In the genomic region with DNA sequence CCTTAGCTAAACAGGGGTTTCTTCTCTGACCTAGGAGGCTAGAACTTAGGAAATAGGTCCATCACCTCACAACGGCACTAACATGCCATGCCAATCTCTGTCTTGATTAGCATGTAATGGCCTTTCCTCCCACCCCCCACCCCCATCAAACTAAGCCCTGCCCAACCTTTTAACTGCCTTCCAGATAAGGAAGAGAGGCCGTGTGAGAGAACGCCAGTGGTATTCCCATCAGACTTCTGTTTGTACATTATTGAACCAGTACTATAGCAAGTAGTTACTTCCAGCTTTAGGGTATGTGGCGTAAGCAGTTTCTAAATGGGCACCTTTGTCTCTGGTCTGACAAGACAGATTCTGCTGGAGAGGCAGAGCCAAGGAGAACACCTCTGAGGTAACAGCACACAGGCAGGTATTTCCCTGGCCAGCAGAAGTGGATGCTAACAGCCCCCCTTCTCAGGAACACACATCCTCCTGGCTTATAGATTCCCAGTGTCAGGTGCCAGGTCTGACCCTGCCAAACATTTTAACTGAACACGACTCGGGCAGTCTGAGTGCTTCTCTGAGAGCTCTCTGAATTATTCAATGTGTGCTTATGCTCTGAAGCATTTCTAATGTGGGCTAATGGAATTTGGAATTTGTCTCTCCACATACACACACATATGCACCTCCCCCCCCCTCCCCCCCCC, we compare ENCODE assay signal across 18 mouse cellular contexts. TPM values are rescaled to one million over a fixed set of nuclear protein-coding genes. Genes with fewer than 3 reads are reported as not detected.
DNase-seq lines count a peak whose midpoint lies in the region; ATAC-seq lines count a peak whose summit lies in the region.
"Had no signal": no experiment of that assay in that cellular context is flagged by ENCODE, and none has a peak within 500 bp of the region (broad histone marks: within the 10 kb centered on the region; RNA-seq: fewer than 3 reads in every experiment).

No protein-coding gene starts in this region.

- no peak for ATAC-seq in forebrain, embryonic 11.5 days (replicated peaks; ENCODE audit: low FRiP score)
- no peak for ATAC-seq in hindbrain, embryonic 14.5 days (ENCODE audit: low FRiP score)
- no peak for ATAC-seq in neural tube, embryonic 14.5 days (ENCODE audit: low read depth)
- ATAC-seq in kidney, embryonic 15.5 days (replicated peaks; ENCODE audit: low FRiP score), result no peak

- no peak overlapping the region for H3K4me3 ChIP-seq in forebrain, embryonic 10.5 days
- no peak overlapping the region for H3K4me3 ChIP-seq in forebrain, embryonic 11.5 days (ENCODE audit: low read depth, low read length)
- no peak overlapping the region for H3K4me3 ChIP-seq in hindbrain, embryonic 14.5 days (replicated peaks; ENCODE audit: low read length)
- H3K4me3 ChIP-seq in neural tube, embryonic 14.5 days (ENCODE audit: low read depth, low read length), result no peak overlapping the region
- H3K4me3 ChIP-seq in kidney, embryonic 15.5 days (replicated peaks), result no peak overlapping the region
- H3K4me3 ChIP-seq: heart, embryonic 15.5 days; megakaryocyte, embryonic 14.5 days had no signal

- H3K27me3 ChIP-seq in forebrain, embryonic 10.5 days (ENCODE audit: poor library complexity, severe bottlenecking), result no peaks in the 10 kb centered on the region
- H3K27me3 ChIP-seq in forebrain, embryonic 11.5 days (ENCODE audit: control insufficient read depth, insufficient read depth, low read length), result no peaks in the 10 kb centered on the region
- no peaks in the 10 kb centered on the region for H3K27me3 ChIP-seq in hindbrain, embryonic 14.5 days (ENCODE audit: control insufficient read depth, insufficient read depth, low read length)
- no peaks in the 10 kb centered on the region for H3K27me3 ChIP-seq in neural tube, embryonic 14.5 days (ENCODE audit: control insufficient read depth, insufficient read depth, low read length)
- H3K27me3 ChIP-seq in kidney, embryonic 15.5 days, result no peaks in the 10 kb centered on the region
- H3K27me3 ChIP-seq: heart, embryonic 15.5 days had no signal

- peaks cover 49% of the 10 kb centered on the region for H3K4me1 ChIP-seq in forebrain, embryonic 10.5 days
- H3K4me1 ChIP-seq in forebrain, embryonic 11.5 days (replicated peaks; ENCODE audit: control insufficient read depth, insufficient read depth, low read length), result peaks cover 28% of the 10 kb centered on the region
- H3K4me1 ChIP-seq in hindbrain, embryonic 14.5 days (replicated peaks; ENCODE audit: control insufficient read depth, insufficient read depth, low read length), result peaks cover 52% of the 10 kb centered on the region
- peaks cover 38% of the 10 kb centered on the region for H3K4me1 ChIP-seq in neural tube, embryonic 14.5 days (ENCODE audit: control insufficient read depth, insufficient read depth, low read length)
- peaks cover 33% of the 10 kb centered on the region for H3K4me1 ChIP-seq in kidney, embryonic 15.5 days

- H3K9me3 ChIP-seq in forebrain, embryonic 10.5 days, result no peaks in the 10 kb centered on the region
- no peaks in the 10 kb centered on the region for H3K9me3 ChIP-seq in forebrain, embryonic 11.5 days (ENCODE audit: control insufficient read depth, low read length)
- H3K9me3 ChIP-seq in hindbrain, embryonic 14.5 days (ENCODE audit: control insufficient read depth, low read length), result no peaks in the 10 kb centered on the region
- H3K9me3 ChIP-seq in neural tube, embryonic 14.5 days (ENCODE audit: control insufficient read depth, low read length), result no peaks in the 10 kb centered on the region
- no peaks in the 10 kb centered on the region for H3K9me3 ChIP-seq in kidney, embryonic 15.5 days (replicated peaks)
- H3K9me3 ChIP-seq: heart, embryonic 15.5 days; megakaryocyte, embryonic 14.5 days had no signal

- no peak for DNase-seq in forebrain, embryonic 10.5 days (ENCODE audit: extremely low spot score, low spot score)
- DNase-seq in forebrain, embryonic 11.5 days (ENCODE audit: low spot score), result no peak
- DNase-seq in hindbrain, embryonic 14.5 days (ENCODE audit: low spot score), result no peak
- peak; percentile 6 for DNase-seq in lung, postnatal 14 days
- DNase-seq in adrenal gland, postnatal 25 days, result no peak
- DNase-seq in layer of hippocampus, adult 9-11 months, result no peak
- DNase-seq: cerebellum, adult 11 months; kidney, adult 9 months; liver; thymus, adult 2 months had no signal

- H3K27ac ChIP-seq in forebrain, embryonic 10.5 days, result peak overlapping the region; percentile 88
- H3K27ac ChIP-seq in forebrain, embryonic 11.5 days (ENCODE audit: low read depth, low read length), result no peak overlapping the region
- H3K27ac ChIP-seq in hindbrain, embryonic 14.5 days, result peak overlapping the region; percentile 98
- H3K27ac ChIP-seq in neural tube, embryonic 14.5 days (ENCODE audit: low read depth, low read length), result peak overlapping the region; percentile 97
- H3K27ac ChIP-seq in kidney, embryonic 15.5 days, result no peak overlapping the region
- H3K27ac ChIP-seq: heart, embryonic 15.5 days had no signal

- H3K36me3 ChIP-seq in forebrain, embryonic 10.5 days (replicated peaks), result no peaks in the 10 kb centered on the region
- no peaks in the 10 kb centered on the region for H3K36me3 ChIP-seq in forebrain, embryonic 11.5 days (ENCODE audit: control insufficient read depth, insufficient read depth, low read length)
- no peaks in the 10 kb centered on the region for H3K36me3 ChIP-seq in hindbrain, embryonic 14.5 days (replicated peaks; ENCODE audit: control insufficient read depth, insufficient read depth)
- H3K36me3 ChIP-seq in neural tube, embryonic 14.5 days (ENCODE audit: control insufficient read depth, insufficient read depth, low read length), result no peaks in the 10 kb centered on the region
- no peaks in the 10 kb centered on the region for H3K36me3 ChIP-seq in kidney, embryonic 15.5 days
- H3K36me3 ChIP-seq: heart, embryonic 15.5 days had no signal

- no peak overlapping the region for H3K9ac ChIP-seq in forebrain, embryonic 11.5 days (ENCODE audit: low read length)
- peak overlapping the region; percentile 50 for H3K9ac ChIP-seq in hindbrain, embryonic 14.5 days
- H3K9ac ChIP-seq in neural tube, embryonic 14.5 days (replicated peaks; ENCODE audit: low read depth, low read length), result no peak overlapping the region
- no peak overlapping the region for H3K9ac ChIP-seq in kidney, embryonic 15.5 days
- H3K9ac ChIP-seq: heart, embryonic 15.5 days had no signal

- 79% methylated on average over 6 of the region's 6 CpGs for WGBS in forebrain, embryonic 10.5 days
- 68% methylated on average over 6 of the region's 6 CpGs for WGBS in forebrain, embryonic 11.5 days
- 32% methylated on average over 6 of the region's 6 CpGs for WGBS in hindbrain, embryonic 14.5 days
- 38% methylated on average over 6 of the region's 6 CpGs for WGBS in neural tube, embryonic 14.5 days
- 53% methylated on average over 6 of the region's 6 CpGs for whole genome bisulfite sequencing in kidney, embryonic 15.5 days

- no peak overlapping the region for H3K4me2 ChIP-seq in forebrain, embryonic 11.5 days (ENCODE audit: low read depth, low read length, severe bottlenecking)
- peak overlapping the region; percentile 8; the same call in 1 of the 2 replicates for H3K4me2 ChIP-seq in hindbrain, embryonic 14.5 days (replicated peaks)
- no peak overlapping the region for H3K4me2 ChIP-seq in neural tube, embryonic 14.5 days (ENCODE audit: low read depth, low read length)
- no peak overlapping the region for H3K4me2 ChIP-seq in kidney, embryonic 15.5 days
- H3K4me2 ChIP-seq: heart, embryonic 15.5 days had no signal

RNA-seq across cellular contexts. Expression of a gene that starts 22.2 kb away (rescaled TPM):
- 30.7 and 36.5 TPM in 2 replicates for polyA plus RNA-seq in forebrain, embryonic 10.5 days (2016; fragmentation: Nextera tagmentation; extraction: Ambion mirVana)
- polyA plus RNA-seq in forebrain, embryonic 11.5 days (2014; fragmentation: Nextera tagmentation; extraction: Ambion mirVana), result 61.0 and 68.3 TPM in 2 replicates
- 102 and 111 TPM in 2 replicates for polyA plus RNA-seq in hindbrain, embryonic 14.5 days (2014; fragmentation: Nextera tagmentation; extraction: Ambion mirVana)
- polyA plus RNA-seq in neural tube, embryonic 14.5 days (2014; fragmentation: Nextera tagmentation; extraction: Ambion mirVana), result 94.7 and 111 TPM in 2 replicates
- total RNA-seq in adrenal gland, postnatal 25 days (2021), result 1.3 and 2.0 TPM in 2 replicates
- polyA plus RNA-seq in kidney, embryonic 15.5 days (2015; fragmentation: Nextera tagmentation; extraction: Ambion mirVana), result 5.9 and 7.2 TPM in 2 replicates

RNA-seq across cellular contexts. Expression of a gene that starts 34.8 kb away (rescaled TPM):
- polyA plus RNA-seq in forebrain, embryonic 10.5 days (2016; fragmentation: Nextera tagmentation; extraction: Ambion mirVana), result not detected in 2 replicates
- not detected in 2 replicates for polyA plus RNA-seq in forebrain, embryonic 11.5 days (2014; fragmentation: Nextera tagmentation; extraction: Ambion mirVana)
- polyA plus RNA-seq in hindbrain, embryonic 14.5 days (2014; fragmentation: Nextera tagmentation; extraction: Ambion mirVana), result not detected in 2 replicates
- not detected in 2 replicates for polyA plus RNA-seq in neural tube, embryonic 14.5 days (2014; fragmentation: Nextera tagmentation; extraction: Ambion mirVana)
- not detected in 2 replicates for total RNA-seq in adrenal gland, postnatal 25 days (2021)
- not detected in 2 replicates for polyA plus RNA-seq in kidney, embryonic 15.5 days (2015; fragmentation: Nextera tagmentation; extraction: Ambion mirVana)
- total RNA-seq: adrenal gland, postnatal 4 days; gastrocnemius, adult 8-10 months; left cerebral cortex, adult 8-10 months had no signal
- polyA plus RNA-seq: heart, embryonic 15.5 days; spleen, adult 2 months; thymus, adult 2 months had no signal

Comparison
In these comparisons a context has a peak if more than half of its experiments do, and no peak if none do; other contexts are left out.
1. H3K27ac ChIP-seq: peak in forebrain, embryonic 10.5 days (single experiment), hindbrain, embryonic 14.5 days (single experiment) and neural tube, embryonic 14.5 days (single experiment); none in forebrain, embryonic 11.5 days (single experiment) and kidney, embryonic 15.5 days (single experiment).